Mouse (Mus musculus): ENCODE measurements around the gene Cetn3. TPM values are rescaled to one million over a fixed set of nuclear protein-coding genes. Genes with fewer than 3 reads are reported as not detected.

The Cetn3 gene
- polyA plus RNA-seq (2012; rRNA removed; ENCODE audit: low replicate concordance), result 0.67 and 4.8 TPM in 2 replicates

DNA sequence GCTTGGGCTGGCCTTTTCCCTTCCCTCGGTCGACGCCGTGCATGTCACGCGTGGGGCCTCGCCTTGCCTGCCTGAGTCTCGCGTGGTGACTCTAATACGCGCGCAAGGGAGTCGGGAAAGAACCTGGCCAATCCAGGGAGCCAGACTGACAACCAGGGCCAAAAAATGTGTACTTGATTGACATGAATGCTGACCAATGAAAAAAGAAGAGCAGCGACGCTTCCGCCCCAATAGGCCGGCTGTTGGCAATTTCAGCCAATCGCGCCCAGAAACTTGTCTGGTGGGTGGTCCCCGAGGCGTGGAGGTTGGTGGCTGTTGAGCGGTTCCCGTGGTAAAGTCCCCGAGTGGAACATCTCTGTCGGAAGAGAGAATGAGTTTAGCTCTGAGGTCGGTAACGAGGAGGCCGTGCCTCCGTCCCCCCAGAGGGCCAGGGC, at the start of gene Cetn3:
TSS of gene Cetn3 (plus strand) at position 107 of the 434 bp plus-strand sequence.

Other genes starting within 250 kb of the Cetn3 start
- 0.20 TPM in 1 of 2 replicates, not detected in the other for gene Adgrv1, start 149.9 kb upstream of the Cetn3 start, polyA plus RNA-seq (2012; rRNA removed; ENCODE audit: low replicate concordance)
- gene Lysmd3, start 125.4 kb upstream of the Cetn3 start, polyA plus RNA-seq (2012; rRNA removed; ENCODE audit: low replicate concordance), result 3.2 and 5.9 TPM in 2 replicates
- 3.6 and 3.7 TPM in 2 replicates for gene Polr3g, start 72.1 kb upstream of the Cetn3 start, polyA plus RNA-seq (2012; rRNA removed; ENCODE audit: low replicate concordance)
- 4.6 and 5.6 TPM in 2 replicates for gene Mblac2, start 71.7 kb upstream of the Cetn3 start, polyA plus RNA-seq (2012; rRNA removed; ENCODE audit: low replicate concordance)

All from mammary gland, adult 2 months (tissue).